In genomic region chr2:28098547-28099505, GRCm38 (mm10) we compare ENCODE assay signal across 8 mouse cellular contexts. TPM values are rescaled to one million over a fixed set of nuclear protein-coding genes. Genes with fewer than 3 reads are reported as not detected.
A peak's percentile ranks its signal among the peaks of the same experiment; 100 is the strongest.
DNase-seq lines count a peak whose midpoint lies in the region; ATAC-seq and TF ChIP-seq lines count a peak whose summit lies in the region.

No protein-coding gene starts in this region.

- peaks cover 30% of the 10 kb centered on the region for H3K27me3 ChIP-seq in heart, embryonic 12.5 days (replicated peaks)
- no peaks in the 10 kb centered on the region for H3K27me3 ChIP-seq in heart, adult 2 months (ENCODE audit: control insufficient read depth, insufficient read depth, low read length)
- peaks cover 8% of the 10 kb centered on the region; the same call in 1 of the 2 replicates for H3K27me3 ChIP-seq in embryonic facial prominence, embryonic 13.5 days

- no peak overlapping the region for H3K27ac ChIP-seq in heart, embryonic 12.5 days (ENCODE audit: poor library complexity, severe bottlenecking)
- H3K27ac ChIP-seq in heart, adult 2 months: no peak overlapping the region
- H3K27ac ChIP-seq in embryonic facial prominence, embryonic 13.5 days: no peak overlapping the region

- no peaks in the 10 kb centered on the region for H3K79me2 ChIP-seq in heart, adult 2 months (replicated peaks; ENCODE audit: control insufficient read depth, insufficient read depth, low read length)

- no peak for TF ChIP-seq CTCF in heart, adult 2 months (IDR thresholded peaks at IDR 0.05)

- H3K36me3 ChIP-seq in heart, embryonic 12.5 days: no peaks in the 10 kb centered on the region
- H3K36me3 ChIP-seq in heart, adult 2 months (ENCODE audit: control insufficient read depth, insufficient read depth, low read length): no peaks in the 10 kb centered on the region
- H3K36me3 ChIP-seq in embryonic facial prominence, embryonic 13.5 days: no peaks in the 10 kb centered on the region

- TF ChIP-seq EP300 in heart, adult 2 months (IDR thresholded peaks at IDR 0.05; ENCODE audit: insufficient read depth, low read depth, low read length): no peak

- ATAC-seq in heart, embryonic 12.5 days (ENCODE audit: insufficient number of reproducible peaks, low FRiP score): no peak
- no peak for ATAC-seq in embryonic facial prominence, embryonic 13.5 days (ENCODE audit: insufficient number of reproducible peaks, insufficient read depth, low FRiP score, low TSS enrichment, low read depth)

- no peak for DNase-seq in heart, adult 2 months
- DNase-seq in left cerebral cortex, adult 18-20 months (ENCODE audit: low spot score in 2 of 2): peak; percentile 46 to 51
- DNase-seq in neural tube, embryonic 10.5 days (ENCODE audit: extremely low spot score, low spot score): peak; percentile 38
- DNase-seq in thymus, postnatal 25 days: no peak
- DNase-seq in testis, postnatal 10 days (ENCODE audit: low spot score): no peak
- no peak for DNase-seq in adrenal gland, adult 8-10 months

- TF ChIP-seq POLR2A in heart, adult 2 months (IDR thresholded peaks at IDR 0.05; ENCODE audit: insufficient read depth, low read depth, low read length): no peak

- peak overlapping the region; percentile 7; the same call in 1 of the 2 replicates for H3K4me3 ChIP-seq in heart, embryonic 12.5 days
- no peak overlapping the region for H3K4me3 ChIP-seq in heart, adult 2 months
- peak overlapping the region; percentile 33 for H3K4me3 ChIP-seq in embryonic facial prominence, embryonic 13.5 days

- peak overlapping the region; percentile 53 for H3K4me2 ChIP-seq in heart, embryonic 12.5 days
- H3K4me2 ChIP-seq in embryonic facial prominence, embryonic 13.5 days: peak overlapping the region; percentile 60

- H3K4me1 ChIP-seq in heart, embryonic 12.5 days (replicated peaks): peaks cover 8% of the 10 kb centered on the region
- no peaks in the 10 kb centered on the region for H3K4me1 ChIP-seq in heart, adult 2 months (ENCODE audit: control insufficient read depth, insufficient read depth, low read length)
- H3K4me1 ChIP-seq in embryonic facial prominence, embryonic 13.5 days: peaks cover 13% of the 10 kb centered on the region

- WGBS in heart, embryonic 12.5 days: 12% methylated on average over 24 of the region's 24 CpGs
- 15% methylated on average over 24 of the region's 24 CpGs for WGBS in heart, adult 2 months
- WGBS in embryonic facial prominence, embryonic 13.5 days: 2% methylated on average over 24 of the region's 24 CpGs

- no peaks in the 10 kb centered on the region for H3K9me3 ChIP-seq in heart, embryonic 12.5 days (replicated peaks)
- no peaks in the 10 kb centered on the region for H3K9me3 ChIP-seq in embryonic facial prominence, embryonic 13.5 days

- intact Hi-C loops in heart, adult 2 months (cut with DNase I): no loop called here

- 0 out of 2 replicates have a peak overlapping the region, but pooled peaks have one; percentile 11 for H3K9ac ChIP-seq in heart, embryonic 12.5 days
- H3K9ac ChIP-seq in heart, adult 2 months (ENCODE audit: low read depth, low read length): no peak overlapping the region
- H3K9ac ChIP-seq in embryonic facial prominence, embryonic 13.5 days: peak overlapping the region; percentile 33; the same call in 1 of the 2 replicates

RNA-seq across cellular contexts. Expression of gene Fcnb, which starts 14.1 kb away (rescaled TPM):
- polyA plus RNA-seq in heart, embryonic 12.5 days (2016; fragmentation: Nextera tagmentation; extraction: Ambion mirVana): 0.33 TPM in 1 of 2 replicates, not detected in the other
- not detected for total RNA-seq in heart, adult 2 months (2021)
- not detected in 2 replicates for polyA plus RNA-seq in heart, adult 2 months (2012; rRNA removed)
- polyA plus RNA-seq in embryonic facial prominence, embryonic 13.5 days (2015; fragmentation: Nextera tagmentation; extraction: Ambion mirVana): 0.85 TPM in 1 of 2 replicates, not detected in the other
- total RNA-seq in left cerebral cortex, adult 18-20 months (2021): not detected
- not detected for total RNA-seq in adrenal gland, adult 8-10 months (2022)

Comparison
In these comparisons a context has a peak if more than half of its experiments do, and no peak if none do; other contexts are left out.
1. DNase-seq: peak in left cerebral cortex, adult 18-20 months (2 of 2) and neural tube, embryonic 10.5 days (single experiment); none in heart, adult 2 months (0 of 2), thymus, postnatal 25 days (single experiment), testis, postnatal 10 days (single experiment) and adrenal gland, adult 8-10 months (single experiment).